Mouse (Mus musculus) CH12.LX (cell line): Measurements from ENCODE around the gene Zfp276. TPM values are rescaled to one million over a fixed set of nuclear protein-coding genes. Genes with fewer than 3 reads are reported as not detected.
A peak's percentile ranks its signal among the peaks of the same experiment; 100 is the strongest.

Source experiments
- DNase-seq: peaks from one replicate; pipeline ENCODE4 v3.0.0-alpha.2; 2013; ENCODE audit errors: extremely low read depth
- H3K27ac ChIP-seq: 2 replicates; pipeline ENCODE4 v1.5.1; 2012; ENCODE audit warnings: low read depth, mild to moderate bottlenecking, control low read depth, moderate library complexity; ENCODE audit not compliant: insufficient read depth
- H3K27me3 ChIP-seq: replicated peaks from 2 replicates; pipeline ENCODE3; 2012; ENCODE audit warnings: inconsistent platforms
- H3K36me3 ChIP-seq, 2 experiments: replicated peaks in 1 of 2; 2 replicates each; pipeline versions ENCODE3 to v1.6.1; 2012; ENCODE audit warnings: inconsistent platforms in 1 of 2, low read length in 1 of 2, mild to moderate bottlenecking in 1 of 2, mixed read lengths in 1 of 2, moderate library complexity in 1 of 2; ENCODE audit not compliant: control insufficient read depth in 1 of 2, insufficient read depth in 1 of 2
- H3K4me1 ChIP-seq, 2 experiments: 2 replicates each; pipeline ENCODE4 v1.6.1; 2012; ENCODE audit warnings: inconsistent platforms in 1 of 2, moderate library complexity in 1 of 2; ENCODE audit not compliant: insufficient read depth in 2 of 2, control insufficient read depth in 1 of 2
- H3K4me2 ChIP-seq: 2 replicates; pipeline ENCODE4 v1.6.1; 2012; ENCODE audit warnings: low read depth, mild to moderate bottlenecking, control low read depth; ENCODE audit not compliant: poor library complexity, insufficient read depth, severe bottlenecking
- H3K4me3 ChIP-seq, 3 experiments: fragments of 150-350 bp in 1 of 3; sonication (generic) in 1 of 3; replicated peaks in 1 of 3; 2 replicates each; pipeline versions ENCODE3 to v1.5.1; 2011 to 2012; ENCODE audit warnings: low read depth in 2 of 3, low read length in 2 of 3, mild to moderate bottlenecking in 2 of 3, moderate library complexity in 2 of 3, control low read depth in 1 of 3, improper control_type of control experiment in 1 of 3, inconsistent platforms in 1 of 3, mixed read lengths in 1 of 3; ENCODE audit not compliant: poor library complexity in 1 of 3
- H3K79me2 ChIP-seq: replicated peaks from 2 replicates; pipeline ENCODE4 v1.6.1; 2012; ENCODE audit warnings: mild to moderate bottlenecking, moderate library complexity; ENCODE audit not compliant: control insufficient read depth, poor library complexity, insufficient read depth, severe bottlenecking; ENCODE audit errors: extremely low read depth
- H3K9ac ChIP-seq: 2 replicates; pipeline ENCODE4 v1.6.1; 2012; ENCODE audit warnings: low read depth, mild to moderate bottlenecking, control low read depth, moderate library complexity; ENCODE audit not compliant: insufficient read depth
- H3K9me3 ChIP-seq: replicated peaks from 2 replicates; pipeline ENCODE3; 2012; ENCODE audit warnings: low read length, inconsistent platforms, mixed read lengths
- BHLHE40 ChIP-seq: IDR thresholded peaks from 2 replicates; pipeline ENCODE4 v1.6.1; 2011; ENCODE audit warnings: mild to moderate bottlenecking, low read depth, low read length, improper control_type of control experiment
- CHD1 ChIP-seq: IDR thresholded peaks from 2 replicates; pipeline ENCODE4 v1.6.1; 2012; ENCODE audit warnings: low read depth, low read length, improper control_type of control experiment, inconsistent platforms
- CHD2 ChIP-seq: IDR thresholded peaks from 2 replicates; pipeline ENCODE4 v1.6.1; 2011; ENCODE audit warnings: low read length, improper control_type of control experiment
- E2F4 ChIP-seq: IDR thresholded peaks from 2 replicates; pipeline ENCODE4 v1.6.1; 2011; ENCODE audit warnings: low read depth, low read length, improper control_type of control experiment; ENCODE audit not compliant: insufficient replicate concordance
- ELF1 ChIP-seq: IDR thresholded peaks from 2 replicates; pipeline ENCODE4 v1.6.1; 2014; ENCODE audit warnings: low read depth, mild to moderate bottlenecking, inconsistent platforms, low read length, improper control_type of control experiment
- ETS1 ChIP-seq: conservative IDR thresholded peaks from 2 replicates; pipeline ENCODE4 v1.6.1; 2012; ENCODE audit warnings: low read depth, mild to moderate bottlenecking, inconsistent platforms, low read length, improper control_type of control experiment, moderate library complexity
- IRF4 ChIP-seq: IDR thresholded peaks from 2 replicates; pipeline ENCODE4 v1.6.1; 2014; ENCODE audit warnings: low read depth, mild to moderate bottlenecking, inconsistent platforms, low read length, improper control_type of control experiment
- JUN ChIP-seq: IDR thresholded peaks from 2 replicates; pipeline ENCODE4 v1.6.1; 2011; ENCODE audit warnings: low read depth, mild to moderate bottlenecking, low read length, improper control_type of control experiment, moderate library complexity; ENCODE audit not compliant: insufficient read depth
- KAT2A ChIP-seq: IDR thresholded peaks from 2 replicates; pipeline ENCODE4 v1.6.1; 2012; ENCODE audit warnings: low read length, improper control_type of control experiment, inconsistent platforms; ENCODE audit not compliant: insufficient replicate concordance
- MAFK ChIP-seq: IDR thresholded peaks from 2 replicates; pipeline ENCODE4 v1.6.1; 2011; ENCODE audit warnings: low read length, improper control_type of control experiment; ENCODE audit not compliant: insufficient replicate concordance
- MAX ChIP-seq: IDR thresholded peaks from 2 replicates; pipeline ENCODE4 v1.6.1; 2011; ENCODE audit warnings: low read length, improper control_type of control experiment
- MEF2A ChIP-seq: IDR thresholded peaks from 2 replicates; pipeline ENCODE4 v1.6.1; 2014; ENCODE audit warnings: low read depth, mild to moderate bottlenecking, inconsistent platforms, low read length, improper control_type of control experiment, borderline replicate concordance
- MXI1 ChIP-seq: IDR thresholded peaks from 2 replicates; pipeline ENCODE4 v1.6.1; 2011; ENCODE audit warnings: mild to moderate bottlenecking, low read depth, low read length, improper control_type of control experiment
- NELFE ChIP-seq: IDR thresholded peaks from 2 replicates; pipeline ENCODE4 v1.6.1; 2011; ENCODE audit warnings: low read depth, low read length, improper control_type of control experiment
- PAX5 ChIP-seq: IDR thresholded peaks from 2 replicates; pipeline ENCODE4 v1.6.1; 2012; ENCODE audit warnings: low read length, inconsistent platforms, mixed read lengths
- POLR2AphosphoS2 ChIP-seq: IDR thresholded peaks from 2 replicates; pipeline ENCODE4 v1.6.1; 2011; ENCODE audit warnings: low read depth, low read length, improper control_type of control experiment
- RCOR1 ChIP-seq: conservative IDR thresholded peaks from 2 replicates; pipeline ENCODE4 v1.6.1; 2012; ENCODE audit warnings: low read depth, mild to moderate bottlenecking, inconsistent platforms, low read length, improper control_type of control experiment
- SIN3A ChIP-seq: IDR thresholded peaks from 2 replicates; pipeline ENCODE4 v1.6.1; 2012; ENCODE audit warnings: low read length, improper control_type of control experiment, inconsistent platforms
- TBP ChIP-seq: conservative IDR thresholded peaks from 2 replicates; pipeline ENCODE4 v1.6.1; 2011; ENCODE audit warnings: low read depth, low read length, improper control_type of control experiment
- TCF12 ChIP-seq: IDR thresholded peaks from 2 replicates; pipeline ENCODE4 v1.6.1; 2014; ENCODE audit warnings: low read depth, mild to moderate bottlenecking, inconsistent platforms, low read length, improper control_type of control experiment
- USF1 ChIP-seq: IDR thresholded peaks from 2 replicates; pipeline ENCODE4 v1.6.1; 2014; ENCODE audit warnings: low read depth, mild to moderate bottlenecking, inconsistent platforms, low read length, improper control_type of control experiment
- USF2 ChIP-seq: conservative IDR thresholded peaks from 2 replicates; pipeline ENCODE4 v1.6.1; 2011; ENCODE audit warnings: low read depth, low read length, improper control_type of control experiment
- ZMIZ1 ChIP-seq: IDR thresholded peaks from 2 replicates; pipeline ENCODE4 v1.6.1; 2012; ENCODE audit warnings: low read depth, mild to moderate bottlenecking, inconsistent platforms, low read length, improper control_type of control experiment
- ZNF384 ChIP-seq: IDR thresholded peaks from 2 replicates; pipeline ENCODE4 v1.6.1; 2012; ENCODE audit warnings: low read depth, low read length, improper control_type of control experiment, inconsistent platforms
- dilution Hi-C: fragments of 300-500 bp; cut with MboI; formaldehyde crosslinking; loops from 2 replicates; pipeline ENCODE4 v1.14.3; 2020; ENCODE audit warnings: low sequenced_read_pairs; ENCODE audit not compliant: extremely low pct_unique_long_range_greater_than_20kb, extremely low pct_ligation_motif_present
- in situ Hi-C: fragments of 300-500 bp; cut with MboI; formaldehyde crosslinking; loops from 3 replicates; pipeline ENCODE4 v1.14.3; 2019; ENCODE audit warnings: low sequenced_read_pairs, low pct_ligation_motif_present, low pct_unique_long_range_greater_than_20kb, mixed read lengths
- polyA plus RNA-seq: library from polyadenylated mRNA; unstranded; fragments of >175 nt; gene quantifications from 2 replicates; pipeline ENCODE4 v1.2.1, GENCODE M21; 2012; ENCODE audit warnings: low read depth; ENCODE audit not compliant: insufficient read length
- total RNA-seq, 2 experiments: library from RNA; depleted of rRNA; stranded (reverse); fragments of 300-350 nt in 1 of 2; fragments of >200 nt in 1 of 2; gene quantifications; 2 replicates each; pipeline ENCODE4 v1.2.3; 2012 to 2014

Zfp276 gene
- total and polyA plus RNA-seq, 3 experiments = 5.5 to 10.2 (median 8.7) TPM

DNA sequence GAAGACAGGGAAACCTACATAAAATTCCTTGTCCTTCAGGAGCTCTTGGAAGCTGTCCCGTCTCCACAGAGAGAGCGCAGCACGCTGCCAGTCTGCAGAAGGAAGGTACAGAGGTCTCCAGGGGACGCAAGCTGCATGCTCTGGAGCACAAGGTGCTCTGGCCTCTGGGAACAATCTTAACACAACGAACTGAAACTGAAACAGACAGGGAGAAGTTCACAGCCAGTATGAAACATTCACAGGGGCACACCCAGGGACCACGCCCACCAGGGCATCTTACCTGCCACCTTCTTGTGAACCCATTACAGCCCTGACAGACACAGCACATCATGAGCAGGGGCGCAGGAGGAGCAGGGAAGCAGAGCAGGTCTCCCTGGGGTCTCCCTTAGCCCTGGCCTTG lies 30.0 kb downstream of the Zfp276 start:
- H3K4me2 ChIP-seq = peak overlapping the region; percentile 59
- H3K79me2 ChIP-seq = no peaks in the 10 kb centered on the region
- H3K27me3 ChIP-seq = no peaks in the 10 kb centered on the region
- peak overlapping the region in 1 of 3 experiments; percentile 27 for H3K4me3 ChIP-seq
- in situ Hi-C loops = no loop called here
- DNase-seq = peak; percentile 64
- peaks cover 34 to 81% of the 10 kb centered on the region in 2 experiments for H3K36me3 ChIP-seq
- no peaks in the 10 kb centered on the region for H3K9me3 ChIP-seq
- no peak overlapping the region for H3K27ac ChIP-seq
- TF ChIP-seq E2F4 (no peak), CHD1 (no peak), ETS1 (peak; percentile 38), MXI1 (no peak; the same call in 1 of the 2 replicates), ZMIZ1 (no peak), MAFK (no peak), TBP (no peak), JUN (no peak), RCOR1 (no peak), TCF12 (no peak), CHD2 (no peak), SIN3A (0 out of 2 replicates have a peak, but pooled peaks have one; percentile 40), MEF2A (no peak), ELF1 (no peak), KAT2A (no peak), MAX (no peak)
- H3K9ac ChIP-seq = no peak overlapping the region
- dilution Hi-C loops = no loop called here
- H3K4me1 ChIP-seq = peaks cover 17 to 31% of the 10 kb centered on the region in 2 experiments

- peaks cover 39 to 82% of the 10 kb centered on the region in 2 experiments for H3K36me3 ChIP-seq
- peaks cover 17 to 33% of the 10 kb centered on the region in 2 experiments for H3K4me1 ChIP-seq
- no peak for TF ChIP-seq NELFE
- TF ChIP-seq CHD2 = no peak
- TF ChIP-seq USF2 = no peak
- no peak for TF ChIP-seq PAX5
- TF ChIP-seq CHD1 = no peak
- TF ChIP-seq IRF4 = no peak
- no peak for TF ChIP-seq USF1
- TF ChIP-seq TCF12 = no peak
- no peak for TF ChIP-seq MAFK
- TF ChIP-seq ZNF384 = no peak
- no peak for TF ChIP-seq MEF2A
- no peak for TF ChIP-seq BHLHE40
- no peak for TF ChIP-seq MXI1
- TF ChIP-seq E2F4 = no peak
- TF ChIP-seq POLR2AphosphoS2 = no peak
- H3K27ac ChIP-seq = no peak overlapping the region
- DNase-seq = no peak
- peak overlapping the region in 1 of 3 experiments; percentile 27 for H3K4me3 ChIP-seq
- H3K27me3 ChIP-seq = no peaks in the 10 kb centered on the region
- no peaks in the 10 kb centered on the region for H3K9me3 ChIP-seq
- dilution Hi-C loops (no loop called here), in situ Hi-C loops (no loop called here)
- H3K4me2 ChIP-seq = no peak overlapping the region
- no peaks in the 10 kb centered on the region for H3K79me2 ChIP-seq
- H3K9ac ChIP-seq = no peak overlapping the region
These were observed 30.5 kb downstream of the Zfp276 start for GRCm38 (mm10) chr8:123284493-123284892.
